Mouse (Mus musculus) thymus, postnatal 4 days (tissue): ENCODE measurements around the gene Pkhd1.

Experiments
- DNase-seq: peaks from one replicate; pipeline ENCODE4 v3.0.0; 2021

Pkhd1 gene

DNA sequence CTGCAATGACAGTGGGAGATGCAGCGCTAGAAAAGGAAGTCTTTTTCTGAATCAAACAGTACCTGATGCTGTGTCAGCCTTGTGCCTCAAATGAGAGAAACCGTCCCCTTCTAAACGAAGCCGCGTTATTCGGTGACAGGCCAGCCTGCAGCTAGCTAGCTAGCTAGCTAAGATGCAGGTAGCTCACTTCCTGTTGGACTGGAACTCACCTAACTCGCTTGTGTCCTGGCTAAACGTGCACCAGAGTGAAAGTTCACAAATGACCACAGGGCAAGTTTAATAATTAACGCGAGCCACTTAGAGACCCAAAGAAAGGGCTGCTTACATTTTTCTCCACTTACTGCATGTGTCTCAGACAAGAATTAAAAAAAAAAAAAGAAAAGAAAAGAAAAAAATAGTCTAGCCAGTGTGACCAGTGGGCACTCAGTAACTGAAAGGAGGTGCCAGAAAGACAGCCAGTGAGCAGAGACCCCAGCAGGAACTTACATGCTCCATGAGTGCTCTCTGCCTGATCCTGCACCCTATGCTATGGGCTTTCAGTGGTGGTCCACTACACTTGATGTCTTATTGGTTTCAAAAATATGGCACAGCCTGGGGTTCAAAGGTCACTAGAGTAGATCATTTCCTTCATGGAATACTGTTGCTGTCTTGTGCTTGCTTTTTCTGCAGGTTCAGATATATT is at the start of gene Pkhd1:
TSS of gene Pkhd1 (minus strand) at position 216 of the 682 bp plus-strand sequence.
- DNase-seq, result no peak

GRCm38 (mm10) chr1:20667567-20667966 is 49.7 kb upstream of the Pkhd1 start:
- DNase-seq, result no peak

DNA sequence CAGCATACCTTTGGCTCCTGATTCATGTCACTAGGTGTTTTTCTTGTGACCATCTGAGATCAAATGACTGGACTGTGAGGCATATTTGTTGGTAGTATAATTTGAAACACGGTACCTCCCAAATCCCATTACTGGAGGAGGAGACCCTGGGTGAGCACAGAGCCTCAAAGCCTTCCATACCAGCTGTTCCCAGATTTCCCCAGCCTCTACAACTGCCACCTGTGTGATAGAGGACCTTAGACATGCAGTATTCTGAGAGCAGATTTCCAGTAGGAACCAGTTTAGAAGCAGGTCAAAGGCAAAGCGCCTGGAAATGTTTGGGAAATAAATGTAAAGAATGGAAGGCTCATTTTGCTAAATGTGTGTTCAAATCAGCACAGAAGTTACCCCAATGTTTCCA is 48.4 kb upstream of the Pkhd1 start:
- DNase-seq, result no peak

- DNase-seq, result no peak
Measured at GRCm38 (mm10) chr1:20655085-20655484, 37.2 kb upstream of the Pkhd1 start.

DNA sequence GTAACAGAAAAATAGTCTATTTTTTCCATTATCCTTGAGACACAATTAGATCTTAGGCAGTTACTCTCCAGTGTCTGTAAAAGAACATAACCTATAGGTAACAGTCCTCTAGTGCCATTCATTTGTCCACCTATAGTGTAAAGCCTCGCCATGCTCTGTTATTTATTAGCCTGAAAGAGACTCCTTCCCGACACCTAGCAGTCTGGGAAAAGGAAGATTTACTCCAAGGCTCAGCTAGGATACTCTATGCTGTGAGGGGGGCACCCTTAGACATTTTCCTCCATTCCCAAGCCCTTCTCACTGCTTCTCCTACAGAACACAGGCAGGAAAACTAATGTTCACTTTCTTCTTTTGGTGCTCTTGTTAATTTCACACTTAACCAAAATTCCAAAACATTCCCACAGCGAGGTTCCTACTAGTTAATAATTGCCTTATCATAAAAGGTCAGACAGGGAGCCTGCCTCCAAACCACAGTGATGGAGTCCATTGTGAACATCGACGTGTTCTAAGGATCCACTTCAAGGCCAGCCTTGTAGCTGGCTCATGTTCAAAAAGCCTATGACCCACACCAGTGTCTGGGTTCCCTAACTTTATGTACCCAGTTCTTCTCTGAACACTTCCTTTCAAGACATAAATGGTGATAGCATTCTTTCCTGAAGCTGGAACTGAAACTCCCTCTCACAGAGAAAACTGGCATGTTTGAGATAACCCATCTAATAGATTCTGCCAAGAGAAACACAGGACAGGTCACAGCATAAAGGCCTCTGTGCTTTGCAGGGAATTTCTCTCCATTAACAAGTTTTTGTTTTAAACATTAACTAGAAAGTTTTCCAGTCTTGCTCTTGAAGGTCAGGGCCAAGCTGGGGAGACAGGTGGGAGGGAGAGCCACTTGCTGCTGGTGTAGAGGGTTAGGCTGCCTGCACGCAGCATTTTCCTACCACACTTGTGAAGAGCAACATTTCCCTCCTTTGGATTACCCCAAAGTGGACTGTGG is 35.9 kb upstream of the Pkhd1 start:
- DNase-seq, result no peak

DNA sequence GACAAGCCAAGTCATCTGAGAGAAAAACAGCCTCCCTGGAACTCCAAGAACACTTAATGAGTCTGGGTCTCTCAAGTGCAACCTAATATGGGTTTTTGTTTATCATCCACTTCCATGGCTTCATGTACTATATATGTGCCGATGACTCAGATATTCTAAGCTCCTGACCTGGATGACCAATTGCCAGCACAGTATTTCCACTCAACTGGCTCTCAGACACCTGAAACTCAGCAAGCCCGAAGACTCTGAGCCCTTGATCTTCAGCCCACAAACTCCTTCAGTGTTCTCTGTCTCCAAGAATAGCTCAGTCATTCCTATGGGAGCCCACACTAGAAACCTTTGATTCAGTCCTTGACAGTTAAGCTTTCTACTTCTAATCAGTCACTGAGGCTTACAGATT is 17.0 kb upstream of the Pkhd1 start:
- DNase-seq, result no peak

DNA sequence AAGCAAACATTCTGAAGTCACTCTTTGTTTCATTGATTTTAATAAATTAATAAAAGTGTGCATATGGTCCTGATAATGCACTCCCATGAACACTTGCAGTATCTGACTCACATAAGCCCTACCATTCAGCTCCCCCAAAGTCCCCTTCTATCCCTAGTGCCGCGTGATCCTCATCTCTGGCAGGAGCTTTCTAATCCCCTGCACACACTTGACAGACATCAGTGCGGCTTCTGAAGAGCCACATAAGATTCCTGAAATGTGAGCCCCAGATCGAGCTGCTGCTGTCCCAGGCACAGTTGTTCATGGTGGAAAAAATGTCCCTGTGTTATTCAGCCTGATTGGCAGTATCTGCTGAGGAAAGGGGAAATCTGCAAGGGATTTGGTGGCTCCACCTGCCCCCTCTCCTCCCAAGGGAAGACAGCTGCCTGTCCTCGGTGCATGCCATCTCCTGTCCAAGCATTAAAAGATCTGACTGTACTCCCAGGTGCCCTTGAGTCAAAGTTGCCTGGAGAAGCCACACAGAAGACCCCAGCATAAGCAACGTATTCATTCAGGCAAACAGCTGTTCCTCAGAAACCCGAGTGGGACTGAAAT is 15.5 kb upstream of the Pkhd1 start:
- DNase-seq, result no peak

DNA sequence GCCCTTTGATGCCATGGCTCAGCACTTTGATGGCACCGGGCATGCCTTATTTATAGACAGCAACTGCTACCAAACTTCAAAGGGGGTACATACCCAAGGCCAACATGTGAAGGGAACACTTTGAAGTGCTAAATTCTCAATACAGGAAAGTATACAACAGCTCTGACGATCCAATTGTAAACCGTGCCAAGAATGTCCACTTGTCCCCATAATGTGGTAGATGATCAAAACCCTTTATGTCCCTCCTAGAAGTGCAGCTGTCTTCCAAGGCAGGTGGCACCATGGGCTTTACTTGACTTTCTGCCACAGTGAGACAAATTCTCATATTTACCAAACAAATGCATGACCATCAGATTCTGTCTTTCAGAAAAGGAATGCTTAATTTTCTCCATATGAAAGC is 6.7 kb upstream of the Pkhd1 start:
- DNase-seq, result no peak

DNA sequence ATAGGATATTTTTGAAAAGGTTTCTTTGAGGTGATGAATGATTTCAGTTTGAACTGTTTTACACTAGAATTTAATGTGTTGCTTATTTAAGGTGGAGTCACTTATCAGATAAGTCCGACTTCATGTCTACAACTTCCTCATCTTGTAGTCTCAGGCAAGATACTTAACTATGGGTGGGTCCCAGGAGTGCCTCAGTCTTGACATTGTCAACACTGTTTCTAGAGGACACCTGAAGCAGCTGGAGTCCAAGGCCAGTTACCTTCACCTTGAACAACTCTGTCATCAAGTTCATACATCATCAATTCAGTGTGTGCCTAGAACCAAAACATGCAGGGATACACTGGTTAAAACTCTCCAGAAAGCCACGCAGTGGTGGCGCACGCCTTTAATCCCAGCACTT is 5.5 kb upstream of the Pkhd1 start:
- no peak for DNase-seq

DNA sequence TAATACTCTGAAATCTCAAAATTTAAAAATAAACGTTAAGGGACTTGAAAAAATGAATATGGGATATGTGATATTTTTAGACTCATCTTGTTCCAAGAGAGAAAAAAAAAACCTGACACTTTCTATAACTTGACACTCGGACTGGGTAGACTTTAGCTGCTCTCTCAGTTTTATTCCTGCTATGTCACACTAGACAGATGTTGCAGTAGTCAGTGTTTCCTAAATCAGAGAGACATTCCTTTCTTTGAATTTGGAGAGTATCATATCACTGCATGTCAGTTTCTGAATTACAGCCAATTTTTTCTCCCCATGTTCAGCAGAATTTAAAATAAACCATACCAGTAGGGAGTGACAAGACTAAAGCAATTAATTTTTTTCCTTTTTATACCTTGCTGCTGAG is 2.7 kb upstream of the Pkhd1 start:
- DNase-seq, result no peak

DNA sequence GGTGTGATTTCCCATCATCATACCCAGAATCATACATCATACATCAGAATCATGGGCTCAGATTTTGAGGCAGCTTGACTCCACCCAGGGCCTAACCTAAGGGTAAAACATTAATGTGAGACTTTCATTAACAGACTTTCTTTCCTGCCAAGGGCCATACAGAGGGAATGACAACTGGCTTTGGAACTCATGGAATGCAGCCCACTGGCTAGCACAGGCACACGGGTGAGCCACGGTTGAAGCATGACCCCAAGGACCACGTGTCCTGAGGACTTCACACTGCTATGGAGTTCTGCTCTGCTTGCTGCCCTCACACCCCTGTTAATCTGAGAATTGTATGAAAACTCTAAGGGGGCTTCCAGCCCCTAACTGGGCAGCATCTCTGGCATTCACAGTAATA is 1.5 kb upstream of the Pkhd1 start:
- no peak for DNase-seq

- peak; percentile 31 for DNase-seq
Measured at GRCm38 (mm10) chr1:20612643-20613042, 5.2 kb downstream of the Pkhd1 start.

DNA sequence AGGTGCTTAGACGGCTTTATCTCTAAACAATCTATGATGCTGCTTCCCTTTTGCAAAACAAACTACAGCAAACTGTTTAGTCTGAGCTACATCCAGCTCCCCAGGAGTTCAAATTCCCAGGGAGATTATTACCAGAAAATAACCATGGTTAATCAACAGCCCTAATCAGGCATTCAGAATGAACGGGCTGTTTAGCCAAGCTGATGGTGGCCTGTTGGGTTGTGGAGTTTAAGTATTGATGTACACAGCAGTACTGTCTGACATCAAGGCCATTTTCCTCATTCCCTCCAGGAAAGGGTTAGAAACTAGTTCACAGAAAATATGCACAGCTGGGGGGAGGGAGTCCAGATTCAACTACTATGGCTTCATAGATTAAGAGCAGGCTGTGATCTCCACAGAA is 12.4 kb downstream of the Pkhd1 start:
- no peak for DNase-seq

DNA sequence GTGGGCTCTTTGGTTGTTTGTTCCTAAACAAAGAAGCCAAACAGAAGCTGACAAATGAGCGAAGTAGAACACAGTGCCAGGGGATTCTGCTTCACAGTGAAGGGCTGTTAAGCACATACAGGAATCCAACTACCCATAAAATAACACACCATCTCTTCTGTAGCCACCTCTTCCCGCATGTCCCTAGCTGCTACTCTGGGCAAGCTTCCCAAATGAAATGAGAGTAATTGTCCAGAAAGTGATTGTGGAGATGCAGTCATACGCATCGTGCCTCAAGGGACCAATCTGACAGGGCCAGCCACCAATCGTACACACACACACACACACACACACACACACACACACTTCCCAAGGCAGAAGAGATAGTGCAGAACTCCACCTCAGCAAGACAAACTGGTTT is 27.4 kb downstream of the Pkhd1 start:
- no peak for DNase-seq

DNA sequence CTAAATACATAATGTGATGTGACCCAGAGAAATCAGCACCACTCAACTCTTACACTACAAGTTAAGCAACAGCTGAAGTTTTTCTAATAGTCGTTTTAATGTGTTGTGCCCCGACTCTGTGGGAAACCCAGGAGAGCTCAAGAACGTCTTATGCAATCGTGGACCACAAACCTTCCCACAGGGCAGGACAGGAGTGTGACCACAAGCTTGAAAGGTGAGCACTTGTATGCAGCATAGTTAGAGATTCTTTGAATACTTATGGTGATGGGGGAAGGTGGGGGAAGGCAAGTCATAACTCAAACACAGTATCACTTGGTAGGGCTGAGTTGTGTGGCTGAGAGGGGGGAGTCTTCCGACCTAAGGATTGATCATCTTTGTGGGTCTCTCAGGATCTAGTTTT is 46.4 kb downstream of the Pkhd1 start:
- no peak for DNase-seq

- no peak for DNase-seq
Measured at GRCm38 (mm10) chr1:20569430-20569829, 48.4 kb downstream of the Pkhd1 start.

GRCm38 (mm10) chr1:20558443-20558842 is 59.4 kb downstream of the Pkhd1 start:
- DNase-seq, result no peak

GRCm38 (mm10) chr1:20554398-20554797 is 63.5 kb downstream of the Pkhd1 start:
- DNase-seq, result peak; percentile 21

GRCm38 (mm10) chr1:20551334-20551733 is 66.5 kb downstream of the Pkhd1 start:
- no peak for DNase-seq

GRCm38 (mm10) chr1:20544526-20544925 is 73.3 kb downstream of the Pkhd1 start:
- DNase-seq, result no peak

DNA sequence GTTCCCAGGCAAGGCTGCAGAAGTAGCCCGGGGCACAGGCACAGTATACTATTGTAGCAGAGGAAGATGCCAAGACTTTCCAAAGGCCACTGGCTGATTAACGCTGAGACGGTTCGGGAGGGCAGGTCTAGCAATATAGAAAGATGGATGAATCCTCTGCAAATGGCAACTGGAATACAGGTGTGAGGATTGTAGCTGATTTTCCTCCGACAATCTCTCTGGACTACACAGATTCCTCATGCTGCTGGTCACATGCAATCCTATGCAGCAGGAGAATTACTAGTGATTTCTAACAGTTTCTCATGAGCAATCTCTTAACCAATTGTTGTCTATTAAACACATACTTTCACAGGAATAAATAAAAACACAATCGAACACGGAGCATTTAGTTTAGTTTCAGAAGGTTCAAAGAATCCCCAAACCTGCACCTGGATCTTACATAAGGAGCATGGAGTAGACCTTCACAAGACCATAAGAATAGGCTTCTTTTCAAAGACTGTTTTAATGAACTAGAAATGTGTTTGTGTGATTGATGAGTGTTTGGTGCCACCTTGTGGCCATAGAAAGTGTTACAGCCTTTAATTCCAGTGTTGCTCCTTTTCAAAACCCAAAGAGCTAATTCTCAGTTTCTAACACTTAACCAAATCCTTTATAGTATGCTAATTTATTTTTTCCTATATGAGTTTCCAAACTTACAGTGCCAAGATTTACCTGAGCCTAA is 104.3 kb downstream of the Pkhd1 start:
- peak; percentile 30 for DNase-seq

- no peak for DNase-seq
Measured at GRCm38 (mm10) chr1:20498965-20499364, 118.9 kb downstream of the Pkhd1 start.

GRCm38 (mm10) chr1:20486087-20486486 is 131.8 kb downstream of the Pkhd1 start:
- no peak for DNase-seq
